20 mouse cellular contexts compared by ENCODE assay signal in the genomic region with DNA sequence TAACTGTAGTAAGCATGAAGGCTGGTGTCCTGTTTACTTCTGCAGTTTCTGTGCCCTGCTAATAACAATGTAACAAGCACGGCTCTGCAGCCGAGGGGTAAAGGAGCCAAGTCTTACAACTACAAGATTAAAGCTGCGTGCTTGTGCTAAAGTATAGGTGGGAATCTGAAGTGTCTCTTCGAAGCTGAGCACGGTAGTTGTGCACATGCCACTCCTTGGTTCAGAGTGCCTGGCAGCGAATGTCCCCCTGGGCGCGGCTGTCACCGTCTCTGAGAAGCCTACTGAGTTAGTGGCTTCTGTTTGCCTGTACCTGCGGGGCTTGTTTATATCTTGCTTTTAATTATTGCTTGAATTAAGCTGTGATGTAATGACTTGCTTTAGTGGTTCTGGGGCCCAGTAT.
DNase-seq lines count a peak whose midpoint lies in the region; ATAC-seq and TF ChIP-seq lines count a peak whose summit lies in the region.
"Had no signal": no experiment of that assay in that cellular context is flagged by ENCODE, and none has a peak within 500 bp of the region (broad histone marks: within the 10 kb centered on the region; RNA-seq: fewer than 3 reads in every experiment).

No protein-coding gene starts in this region.

- no peaks in the 10 kb centered on the region for H3K27me3 ChIP-seq in lung, embryonic 16.5 days (ENCODE audit: control insufficient read depth, insufficient read depth, low read depth, low read length)
- no peaks in the 10 kb centered on the region for H3K27me3 ChIP-seq in lung, postnatal 0 days (replicated peaks; ENCODE audit: insufficient read depth, low read length)
- H3K27me3 ChIP-seq: heart, embryonic 13.5 days; hindbrain, embryonic 12.5 days; hindbrain, embryonic 15.5 days had no signal

- H3K9ac ChIP-seq in lung, embryonic 16.5 days (ENCODE audit: low read length): no peak overlapping the region
- H3K9ac ChIP-seq in lung, postnatal 0 days (replicated peaks; ENCODE audit: low read depth): no peak overlapping the region
- H3K9ac ChIP-seq: heart, embryonic 13.5 days; hindbrain, embryonic 12.5 days; hindbrain, embryonic 15.5 days had no signal

- no peak overlapping the region for H3K4me3 ChIP-seq in lung, embryonic 16.5 days (ENCODE audit: low read length)
- H3K4me3 ChIP-seq in lung, adult 2 months (replicated peaks; ENCODE audit: extremely low read depth, low read depth, low read length): no peak overlapping the region
- no peak overlapping the region for H3K4me3 ChIP-seq in lung, postnatal 0 days (ENCODE audit: low read depth, low read length)
- H3K4me3 ChIP-seq: forebrain, embryonic 10.5 days; heart, adult 2 months; heart, embryonic 10.5 days; heart, embryonic 13.5 days; hindbrain, embryonic 12.5 days; hindbrain, embryonic 15.5 days had no signal

- no peaks in the 10 kb centered on the region for H3K36me3 ChIP-seq in lung, embryonic 16.5 days (ENCODE audit: control insufficient read depth, insufficient read depth, low read length)
- H3K36me3 ChIP-seq in lung, postnatal 0 days (ENCODE audit: insufficient read depth, low read length): no peaks in the 10 kb centered on the region
- H3K36me3 ChIP-seq: forebrain, embryonic 10.5 days; heart, embryonic 10.5 days; heart, embryonic 13.5 days; hindbrain, embryonic 12.5 days; hindbrain, embryonic 15.5 days had no signal

- no peak overlapping the region for H3K4me2 ChIP-seq in lung, embryonic 16.5 days (ENCODE audit: low read depth, low read length)
- no peak overlapping the region for H3K4me2 ChIP-seq in lung, postnatal 0 days (replicated peaks; ENCODE audit: low read depth, low read length)
- H3K4me2 ChIP-seq: heart, embryonic 13.5 days; hindbrain, embryonic 12.5 days; hindbrain, embryonic 15.5 days had no signal

- H3K4me1 ChIP-seq in lung, embryonic 16.5 days (replicated peaks; ENCODE audit: control insufficient read depth, insufficient read depth, low read length): no peaks in the 10 kb centered on the region
- no peaks in the 10 kb centered on the region for H3K4me1 ChIP-seq in lung, adult 2 months (ENCODE audit: control insufficient read depth, insufficient read depth, low read length)
- 0 out of 2 replicates have a peak, but pooled peaks cover 3% of the 10 kb centered on the region for H3K4me1 ChIP-seq in lung, postnatal 0 days (ENCODE audit: insufficient read depth, low read depth, low read length)
- H3K4me1 ChIP-seq: heart, embryonic 10.5 days; hindbrain, embryonic 15.5 days had no signal

- ATAC-seq in lung, embryonic 16.5 days (ENCODE audit: low read depth): peak; percentile 52; the same call in 1 of the 2 replicates
- ATAC-seq in lung, postnatal 0 days: peak; percentile 53
- ATAC-seq: CD4-positive, CD25-positive, alpha-beta regulatory T cell, adult 4 months; forebrain, embryonic 14.5 days had no signal

- no peak for TF ChIP-seq POLR2A in lung, adult 2 months (IDR thresholded peaks at IDR 0.05; ENCODE audit: borderline replicate concordance, extremely low read depth, low read depth, low read length)

- TF ChIP-seq CTCF in lung, adult 2 months (IDR thresholded peaks at IDR 0.05; ENCODE audit: insufficient read depth, low read length): no peak
- no peak for TF ChIP-seq CTCF in lung, postnatal 0 days (IDR thresholded peaks at IDR 0.05)

- no peaks in the 10 kb centered on the region for H3K9me3 ChIP-seq in lung, embryonic 16.5 days (ENCODE audit: control insufficient read depth, low read length)
- H3K9me3 ChIP-seq in lung, postnatal 0 days (ENCODE audit: low read length): no peaks in the 10 kb centered on the region
- H3K9me3 ChIP-seq: forebrain, embryonic 10.5 days; heart, embryonic 10.5 days; heart, embryonic 13.5 days; hindbrain, embryonic 12.5 days; hindbrain, embryonic 15.5 days had no signal

- DNase-seq in lung, adult 2 months: no peak
- peak; percentile 41 for DNase-seq in lung, postnatal 0 days (ENCODE audit: low spot score)
- DNase-seq in lung, postnatal 14 days: peak; percentile 6
- no peak for DNase-seq in yolk sac, embryonic 10.5 days (ENCODE audit: low spot score)
- DNase-seq in cerebellum, adult 18-20 months: no peak
- DNase-seq: adrenal gland, adult 2 months; adrenal gland, postnatal 14 days; cerebellum, adult 11-12 months; cerebellum, adult 9-10 months; cerebellum, postnatal 14 days; gastrocnemius, postnatal 25 days; heart, adult 2 months had no signal

- 57% methylated on average over 10 of the region's 10 CpGs for WGBS in lung, embryonic 16.5 days
- 68% methylated on average over 10 of the region's 10 CpGs for WGBS in lung, adult 2 months
- WGBS in lung, postnatal 0 days: 54% methylated on average over 10 of the region's 10 CpGs

- no peak overlapping the region for H3K27ac ChIP-seq in lung, embryonic 16.5 days (ENCODE audit: low read length)
- no peak overlapping the region for H3K27ac ChIP-seq in lung, postnatal 0 days (ENCODE audit: low read length)
- H3K27ac ChIP-seq: heart, adult 2 months; heart, embryonic 10.5 days; heart, embryonic 13.5 days; hindbrain, embryonic 12.5 days; hindbrain, embryonic 15.5 days had no signal

- no peak for TF ChIP-seq EP300 in lung, postnatal 0 days (IDR thresholded peaks at IDR 0.05)

Comparison
In these comparisons a context has a peak if more than half of its experiments do, and no peak if none do; other contexts are left out.
1. DNase-seq: peak in lung, postnatal 0 days (single experiment) and lung, postnatal 14 days (single experiment); none in lung, adult 2 months (single experiment), yolk sac, embryonic 10.5 days (single experiment) and cerebellum, adult 18-20 months (0 of 2).